7 mouse cellular contexts compared by ENCODE assay signal in genomic region chr7:121706411-121707072, GRCm38 (mm10). TPM values are rescaled to one million over a fixed set of nuclear protein-coding genes. Genes with fewer than 3 reads are reported as not detected.
DNase-seq lines count a peak whose midpoint lies in the region; ATAC-seq lines count a peak whose summit lies in the region.

No protein-coding gene starts in this region.

- ATAC-seq in common myeloid progenitor, adult 5-6 weeks (replicated peaks; ENCODE audit: low read depth, poor library complexity, severe bottlenecking), result peak; percentile 11; the same call in 1 of the 2 replicates
- ATAC-seq in intestine, embryonic 14.5 days (replicated peaks; ENCODE audit: low FRiP score, low TSS enrichment, low read depth), result peak; percentile 13; the same call in 1 of the 2 replicates
- no peak for ATAC-seq in limb, embryonic 11.5 days (ENCODE audit: insufficient number of reproducible peaks, low FRiP score, low TSS enrichment, low read depth)
- peak; percentile 47 for ATAC-seq in midbrain, embryonic 11.5 days (ENCODE audit: low FRiP score)

- 0 out of 2 replicates have a peak, but pooled peaks cover 10% of the 10 kb centered on the region for H3K27me3 ChIP-seq in intestine, embryonic 14.5 days (replicated peaks; ENCODE audit: control insufficient read depth, insufficient read depth, low read length)
- no peaks in the 10 kb centered on the region for H3K27me3 ChIP-seq in limb, embryonic 11.5 days (ENCODE audit: control insufficient read depth, insufficient read depth, low read length)
- no peaks in the 10 kb centered on the region for H3K27me3 ChIP-seq in midbrain, embryonic 11.5 days (ENCODE audit: control insufficient read depth, insufficient read depth, low read length)

- H3K4me2 ChIP-seq in intestine, embryonic 14.5 days (ENCODE audit: low read length), result peak overlapping the region; percentile 94
- peak overlapping the region; percentile 100 for H3K4me2 ChIP-seq in limb, embryonic 11.5 days (ENCODE audit: low read depth, severe bottlenecking)
- H3K4me2 ChIP-seq in midbrain, embryonic 11.5 days, result peak overlapping the region; percentile 98

- DNase-seq in adrenal gland, adult 2 months, result peak; percentile 74
- peak; percentile 41 for DNase-seq in gastrocnemius, postnatal 25 days
- peak; percentile 76 for DNase-seq in intestine, embryonic 14.5 days (ENCODE audit: low spot score)
- peak; percentile 54 for DNase-seq in limb, embryonic 11.5 days (ENCODE audit: low spot score)
- DNase-seq in midbrain, embryonic 11.5 days (ENCODE audit: low spot score, missing footprints), result peak; percentile 95
- DNase-seq in spleen, adult 12 weeks (ENCODE audit: low spot score), result peak; percentile 46

- peak overlapping the region; percentile 69 for H3K9ac ChIP-seq in intestine, embryonic 14.5 days (ENCODE audit: low read length)
- peak overlapping the region; percentile 80 for H3K9ac ChIP-seq in limb, embryonic 11.5 days (ENCODE audit: low read length)
- H3K9ac ChIP-seq in midbrain, embryonic 11.5 days (ENCODE audit: low read length), result peak overlapping the region; percentile 79

- under 1% methylated on average over 65 of the region's 77 CpGs for WGBS in intestine, embryonic 14.5 days
- WGBS in limb, embryonic 11.5 days, result under 1% methylated on average over 73 of the region's 77 CpGs
- under 1% methylated on average over 75 of the region's 77 CpGs for WGBS in midbrain, embryonic 11.5 days

- H3K36me3 ChIP-seq in intestine, embryonic 14.5 days (ENCODE audit: control insufficient read depth, insufficient read depth, low read length), result no peaks in the 10 kb centered on the region; the same call in 1 of the 2 replicates
- H3K36me3 ChIP-seq in limb, embryonic 11.5 days (ENCODE audit: control insufficient read depth, insufficient read depth, low read length), result no peaks in the 10 kb centered on the region
- H3K36me3 ChIP-seq in midbrain, embryonic 11.5 days (ENCODE audit: control insufficient read depth, insufficient read depth, low read length), result no peaks in the 10 kb centered on the region

- no peaks in the 10 kb centered on the region for H3K9me3 ChIP-seq in intestine, embryonic 14.5 days (ENCODE audit: control insufficient read depth, low read length)
- H3K9me3 ChIP-seq in limb, embryonic 11.5 days (ENCODE audit: control insufficient read depth, low read length), result no peaks in the 10 kb centered on the region
- no peaks in the 10 kb centered on the region for H3K9me3 ChIP-seq in midbrain, embryonic 11.5 days (ENCODE audit: control insufficient read depth, low read length)

- peak overlapping the region; percentile 70; the same call in 1 of the 2 replicates for H3K27ac ChIP-seq in intestine, embryonic 14.5 days (ENCODE audit: low read depth)
- no peak overlapping the region; the same call in 1 of the 2 replicates for H3K27ac ChIP-seq in limb, embryonic 11.5 days (replicated peaks; ENCODE audit: low read depth, low read length)
- peak overlapping the region; percentile 81 for H3K27ac ChIP-seq in midbrain, embryonic 11.5 days (ENCODE audit: low read depth, low read length)

- peaks cover 11% of the 10 kb centered on the region for H3K4me1 ChIP-seq in intestine, embryonic 14.5 days (replicated peaks; ENCODE audit: control insufficient read depth, insufficient read depth, low read length)
- 0 out of 2 replicates have a peak, but pooled peaks cover 8% of the 10 kb centered on the region for H3K4me1 ChIP-seq in limb, embryonic 11.5 days (ENCODE audit: control insufficient read depth, insufficient read depth, low read length)
- H3K4me1 ChIP-seq in midbrain, embryonic 11.5 days (ENCODE audit: control insufficient read depth, insufficient read depth, low read length), result peaks cover 16% of the 10 kb centered on the region

- peak overlapping the region; percentile 87 for H3K4me3 ChIP-seq in intestine, embryonic 14.5 days (ENCODE audit: low read depth, low read length)
- peak overlapping the region; percentile 70 for H3K4me3 ChIP-seq in limb, embryonic 11.5 days (ENCODE audit: low read depth, low read length)
- H3K4me3 ChIP-seq in midbrain, embryonic 11.5 days (ENCODE audit: low read depth, low read length), result peak overlapping the region; percentile 83

RNA-seq across cellular contexts. Expression of gene Usp31, which starts 0.5 kb away (rescaled TPM):
- total RNA-seq in adrenal gland, adult 2 months (2021), result 10 to 100 TPM; 12.5 to 16.1 TPM
- polyA plus RNA-seq in adrenal gland, adult 2 months (2012; rRNA removed), result 2.6 and 3.1 TPM in 2 replicates
- 8.4 and 11.1 TPM in 2 replicates for total RNA-seq in common myeloid progenitor, adult 5-6 weeks (2017)
- 1 to 10 TPM; 5.4 to 5.6 TPM for total RNA-seq in gastrocnemius, postnatal 25 days (2021)
- 3.0 and 3.8 TPM in 2 replicates for polyA plus RNA-seq in intestine, embryonic 14.5 days (2014; fragmentation: Nextera tagmentation; extraction: Ambion mirVana)
- polyA plus RNA-seq in limb, embryonic 11.5 days (2014; fragmentation: Nextera tagmentation; extraction: Ambion mirVana), result 2.5 and 3.1 TPM in 2 replicates
- polyA plus RNA-seq in midbrain, embryonic 11.5 days (2014; fragmentation: Nextera tagmentation; extraction: Ambion mirVana), result 3.9 and 4.2 TPM in 2 replicates

RNA-seq across cellular contexts. Expression of gene Scnn1g, which starts 27.7 kb away (rescaled TPM):
- total RNA-seq in adrenal gland, adult 2 months (2021), result under 1 TPM in 1 of 2 experiments, not detected in 1; 0.14 TPM
- 0.04 and 0.06 TPM in 2 replicates for polyA plus RNA-seq in adrenal gland, adult 2 months (2012; rRNA removed)
- total RNA-seq in common myeloid progenitor, adult 5-6 weeks (2017), result not detected in 2 replicates
- not detected for total RNA-seq in gastrocnemius, postnatal 25 days (2021)
- polyA plus RNA-seq in intestine, embryonic 14.5 days (2014; fragmentation: Nextera tagmentation; extraction: Ambion mirVana), result not detected in 2 replicates
- 0.14 TPM in 1 of 2 replicates, not detected in the other for polyA plus RNA-seq in limb, embryonic 11.5 days (2014; fragmentation: Nextera tagmentation; extraction: Ambion mirVana)
- polyA plus RNA-seq in midbrain, embryonic 11.5 days (2014; fragmentation: Nextera tagmentation; extraction: Ambion mirVana), result not detected in 2 replicates

Comparison
In these comparisons a context has a peak if more than half of its experiments do, and no peak if none do; other contexts are left out.
1. DNase-seq: peak in every context shown above with its lines; median percentile 95 in midbrain, embryonic 11.5 days; 76 in intestine, embryonic 14.5 days; 74 in adrenal gland, adult 2 months; 54 in limb, embryonic 11.5 days; 46 in spleen, adult 12 weeks; 41 in gastrocnemius, postnatal 25 days.